Mouse (Mus musculus) embryo, embryonic 10.5 days (tissue): Measurements from ENCODE around the gene Dnajc4.

Experiments used
- DNase-seq: peaks from one replicate; pipeline ENCODE4 v3.0.0-alpha.2; 2015; ENCODE audit warnings: low spot score

Dnajc4 gene

GRCm38 (mm10) chr19:6948186-6948585, 44.2 kb downstream of the Dnajc4 start:
- DNase-seq: no peak

- DNase-seq: no peak
These were observed 44.6 kb downstream of the Dnajc4 start for GRCm38 (mm10) chr19:6947742-6948141.

GRCm38 (mm10) chr19:6943709-6944108, 48.7 kb downstream of the Dnajc4 start:
- no peak for DNase-seq

GRCm38 (mm10) chr19:6942764-6943163, 49.6 kb downstream of the Dnajc4 start:
- no peak for DNase-seq

GRCm38 (mm10) chr19:6942249-6942691, 50.1 kb downstream of the Dnajc4 start, which contains the start of gene Gpr137:
Gene Gpr137, minus strand, starts transcription at chr19:6942480.
- peak; percentile 96 for DNase-seq

GRCm38 (mm10) chr19:6941372-6942248, 50.8 kb downstream of the Dnajc4 start, which contains the start of gene Bad:
Gene Bad, plus strand, starts transcription at chr19:6941861.
- DNase-seq: peak; percentile 95

- DNase-seq: no peak
These were observed 51.7 kb downstream of the Dnajc4 start for GRCm38 (mm10) chr19:6940396-6941351.

GRCm38 (mm10) chr19:6939106-6940002, 53.0 kb downstream of the Dnajc4 start:
- DNase-seq: no peak
